Mouse (Mus musculus): ENCODE results near the gene Abca3. TPM values are rescaled to one million over a fixed set of nuclear protein-coding genes. Genes with fewer than 3 reads are reported as not detected.

The Abca3 gene
- total RNA-seq, 1 experiment from 2014 or later = 14.2 TPM

- ATAC-seq (replicated peaks in 1 of 2; ENCODE audit: insufficient read depth in 1 of 2, low FRiP score in 2 of 2, low TSS enrichment in 1 of 2, low read depth in 1 of 2, poor library complexity in 2 of 2, severe bottlenecking in 2 of 2) = no peak
These were observed 14.1 kb downstream of the Abca3 start for GRCm38 (mm10) chr17:24365863-24366262.

GRCm38 (mm10) chr17:24375094-24375712, 23.5 kb downstream of the Abca3 start:
- no peak for ATAC-seq (replicated peaks in 1 of 2; ENCODE audit: insufficient read depth in 1 of 2, low FRiP score in 2 of 2, low TSS enrichment in 1 of 2, low read depth in 1 of 2, poor library complexity in 2 of 2, severe bottlenecking in 2 of 2)

GRCm38 (mm10) chr17:24375886-24376285, 24.1 kb downstream of the Abca3 start:
- ATAC-seq (replicated peaks in 1 of 2; ENCODE audit: insufficient read depth in 1 of 2, low FRiP score in 2 of 2, low TSS enrichment in 1 of 2, low read depth in 1 of 2, poor library complexity in 2 of 2, severe bottlenecking in 2 of 2) = 0 out of 4 replicates have a peak, but pooled peaks of 1 of the 2 experiments have one; percentile 25

GRCm38 (mm10) chr17:24378496-24378895, 26.7 kb downstream of the Abca3 start:
- ATAC-seq (replicated peaks in 1 of 2; ENCODE audit: insufficient read depth in 1 of 2, low FRiP score in 2 of 2, low TSS enrichment in 1 of 2, low read depth in 1 of 2, poor library complexity in 2 of 2, severe bottlenecking in 2 of 2) = no peak

GRCm38 (mm10) chr17:24383789-24384188, 32.0 kb downstream of the Abca3 start:
- ATAC-seq (replicated peaks in 1 of 2; ENCODE audit: insufficient read depth in 1 of 2, low FRiP score in 2 of 2, low TSS enrichment in 1 of 2, low read depth in 1 of 2, poor library complexity in 2 of 2, severe bottlenecking in 2 of 2) = no peak

GRCm38 (mm10) chr17:24388711-24389110, 37.0 kb downstream of the Abca3 start:
- ATAC-seq (replicated peaks in 1 of 2; ENCODE audit: insufficient read depth in 1 of 2, low FRiP score in 2 of 2, low TSS enrichment in 1 of 2, low read depth in 1 of 2, poor library complexity in 2 of 2, severe bottlenecking in 2 of 2) = no peak

GRCm38 (mm10) chr17:24389865-24390264, 38.1 kb downstream of the Abca3 start:
- peak in 1 of 2 experiments; percentile 64; a peak in 2 of 4 replicates for ATAC-seq (replicated peaks in 1 of 2; ENCODE audit: insufficient read depth in 1 of 2, low FRiP score in 2 of 2, low TSS enrichment in 1 of 2, low read depth in 1 of 2, poor library complexity in 2 of 2, severe bottlenecking in 2 of 2)

GRCm38 (mm10) chr17:24391149-24391548, 39.4 kb downstream of the Abca3 start:
- 0 out of 4 replicates have a peak, but pooled peaks of 1 of the 2 experiments have one; percentile 25 for ATAC-seq (replicated peaks in 1 of 2; ENCODE audit: insufficient read depth in 1 of 2, low FRiP score in 2 of 2, low TSS enrichment in 1 of 2, low read depth in 1 of 2, poor library complexity in 2 of 2, severe bottlenecking in 2 of 2)

- ATAC-seq (replicated peaks in 1 of 2; ENCODE audit: insufficient read depth in 1 of 2, low FRiP score in 2 of 2, low TSS enrichment in 1 of 2, low read depth in 1 of 2, poor library complexity in 2 of 2, severe bottlenecking in 2 of 2) = no peak
These were observed 41.8 kb downstream of the Abca3 start for GRCm38 (mm10) chr17:24393527-24393926.

GRCm38 (mm10) chr17:24394456-24394855, 42.7 kb downstream of the Abca3 start:
- no peak for ATAC-seq (replicated peaks in 1 of 2; ENCODE audit: insufficient read depth in 1 of 2, low FRiP score in 2 of 2, low TSS enrichment in 1 of 2, low read depth in 1 of 2, poor library complexity in 2 of 2, severe bottlenecking in 2 of 2)

GRCm38 (mm10) chr17:24402371-24402770, 50.6 kb downstream of the Abca3 start:
- no peak for ATAC-seq (replicated peaks in 1 of 2; ENCODE audit: insufficient read depth in 1 of 2, low FRiP score in 2 of 2, low TSS enrichment in 1 of 2, low read depth in 1 of 2, poor library complexity in 2 of 2, severe bottlenecking in 2 of 2)

- no peak for ATAC-seq (replicated peaks in 1 of 2; ENCODE audit: insufficient read depth in 1 of 2, low FRiP score in 2 of 2, low TSS enrichment in 1 of 2, low read depth in 1 of 2, poor library complexity in 2 of 2, severe bottlenecking in 2 of 2)
These were observed 55.5 kb downstream of the Abca3 start for GRCm38 (mm10) chr17:24407116-24407803.

- ATAC-seq (replicated peaks in 1 of 2; ENCODE audit: insufficient read depth in 1 of 2, low FRiP score in 2 of 2, low TSS enrichment in 1 of 2, low read depth in 1 of 2, poor library complexity in 2 of 2, severe bottlenecking in 2 of 2) = peak; percentile 2 to 27; a peak in 1 of 4 replicates
These were observed 61.9 kb downstream of the Abca3 start for GRCm38 (mm10) chr17:24413557-24414211.

- peak; percentile 82 to 89 for ATAC-seq (replicated peaks in 1 of 2; ENCODE audit: insufficient read depth in 1 of 2, low FRiP score in 2 of 2, low TSS enrichment in 1 of 2, low read depth in 1 of 2, poor library complexity in 2 of 2, severe bottlenecking in 2 of 2)
These were observed 62.7 kb downstream of the Abca3 start, which contains the start of gene Rnps1 for GRCm38 (mm10) chr17:24414230-24414976. Gene Rnps1, plus strand, starts transcription at chr17:24414565.

GRCm38 (mm10) chr17:24415011-24415410, 63.3 kb downstream of the Abca3 start:
- ATAC-seq (replicated peaks in 1 of 2; ENCODE audit: insufficient read depth in 1 of 2, low FRiP score in 2 of 2, low TSS enrichment in 1 of 2, low read depth in 1 of 2, poor library complexity in 2 of 2, severe bottlenecking in 2 of 2) = no peak

- ATAC-seq (replicated peaks in 1 of 2; ENCODE audit: insufficient read depth in 1 of 2, low FRiP score in 2 of 2, low TSS enrichment in 1 of 2, low read depth in 1 of 2, poor library complexity in 2 of 2, severe bottlenecking in 2 of 2) = no peak
These were observed 64.4 kb downstream of the Abca3 start for GRCm38 (mm10) chr17:24416051-24416652.

GRCm38 (mm10) chr17:24423114-24423513, 71.4 kb downstream of the Abca3 start:
- no peak for ATAC-seq (replicated peaks in 1 of 2; ENCODE audit: insufficient read depth in 1 of 2, low FRiP score in 2 of 2, low TSS enrichment in 1 of 2, low read depth in 1 of 2, poor library complexity in 2 of 2, severe bottlenecking in 2 of 2)
